Mouse (Mus musculus): ENCODE results near the gene Ggt6. TPM values are rescaled to one million over a fixed set of nuclear protein-coding genes. Genes with fewer than 3 reads are reported as not detected.

Gene Ggt6
- total and polyA plus RNA-seq, 3 experiments: 0.04 TPM; not detected in 2

DNA sequence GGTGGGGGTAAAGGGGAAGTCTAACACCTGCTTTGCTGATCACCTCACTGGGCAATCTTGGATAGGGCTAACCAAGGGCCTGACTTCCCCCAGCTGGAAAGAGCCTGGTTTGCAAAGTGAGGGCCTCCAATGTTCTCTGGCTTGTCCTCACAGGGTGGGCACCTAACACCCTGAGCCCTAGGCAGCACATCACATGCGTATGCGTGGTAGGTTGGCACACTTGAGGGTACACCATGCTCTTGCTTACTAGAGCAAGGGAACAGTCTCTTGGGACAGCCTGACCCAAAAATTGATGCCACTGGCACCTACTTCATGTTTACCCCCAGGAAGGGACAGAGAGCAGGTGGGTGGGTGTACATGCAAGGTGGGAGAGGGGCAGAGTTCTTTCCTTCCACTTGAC, 52.4 kb downstream of the Ggt6 start:
- no peak overlapping the region for H3K27ac ChIP-seq (ENCODE audit: control insufficient read depth, low read depth, low read length)
- peaks cover 0 to 9% of the 10 kb centered on the region in 2 experiments; a peak in 2 of 4 replicates for H3K27me3 ChIP-seq (ENCODE audit: control insufficient read depth in 1 of 2, insufficient read depth in 2 of 2, low read length in 2 of 2)
- H3K9ac ChIP-seq (ENCODE audit: control insufficient read depth, low read depth, low read length, poor library complexity, severe bottlenecking): no peak overlapping the region
- H3K79me2 ChIP-seq (ENCODE audit: control insufficient read depth, insufficient read depth, low read length, poor library complexity): no peaks in the 10 kb centered on the region
- TF ChIP-seq CHD2 (IDR thresholded peaks at IDR 0.05; ENCODE audit: low read length) (no peak), ZC3H11A (IDR thresholded peaks at IDR 0.05; ENCODE audit: low read depth, low read length) (no peak), RAD21 (IDR thresholded peaks at IDR 0.05; ENCODE audit: low read depth, low read length) (no peak), MAX (IDR thresholded peaks at IDR 0.05; ENCODE audit: low read length) (no peak), USF2 (IDR thresholded peaks at IDR 0.05; ENCODE audit: borderline replicate concordance in 1 of 2, insufficient read depth in 1 of 2, low read depth in 1 of 2, low read length in 2 of 2) (no peak), KAT2A (conservative IDR thresholded peaks at IDR 0.05; ENCODE audit: low read depth, low read length) (no peak), E2F4 (IDR thresholded peaks at IDR 0.05; ENCODE audit: borderline replicate concordance, low read depth, low read length) (no peak), TCF12 (IDR thresholded peaks at IDR 0.05; ENCODE audit: low read depth, low read length) (no peak), MYB (IDR thresholded peaks at IDR 0.05; ENCODE audit: low read depth, low read length) (no peak), POLR2AphosphoS2 (IDR thresholded peaks at IDR 0.05; ENCODE audit: low read length) (no peak)
- peak; percentile 47 for DNase-seq (ENCODE audit: low read depth, low spot score)
- peaks cover 0 to 20% of the 10 kb centered on the region in 2 experiments; a peak in 2 of 4 replicates for H3K4me1 ChIP-seq (ENCODE audit: control insufficient read depth in 1 of 2, insufficient read depth in 2 of 2, low read length in 2 of 2)
- H3K36me3 ChIP-seq (ENCODE audit: control insufficient read depth in 1 of 2, insufficient read depth in 2 of 2, low read length in 2 of 2): peaks cover 0 to 8% of the 10 kb centered on the region in 2 experiments; a peak in 2 of 4 replicates
- H3K4me3 ChIP-seq (ENCODE audit: control insufficient read depth in 1 of 2, insufficient read depth in 1 of 2, low read depth in 2 of 2, low read length in 2 of 2): no peak overlapping the region
- H3K9me3 ChIP-seq (replicated peaks; ENCODE audit: insufficient read depth, low read length): no peaks in the 10 kb centered on the region

Other genes with a start within 250 kb of the Ggt6 start
- gene Gm43951, start 228.7 kb upstream of the Ggt6 start, total RNA-seq (2012; rRNA removed): 1.5 and 1.6 TPM in 2 replicates
- 1 to 10 TPM in 1 of 2 experiments, not detected in 1; 2.0 TPM for gene Gm43951, start 228.7 kb upstream of the Ggt6 start, polyA plus RNA-seq (2012; ENCODE audit: insufficient read depth in 1 of 2, insufficient read length in 2 of 2, low read depth in 1 of 2, low replicate concordance in 2 of 2, missing spikeins in 1 of 2)
- gene 4933427D14Rik, start 228.1 kb upstream of the Ggt6 start, total RNA-seq (2012; rRNA removed): 17.5 and 19.6 TPM in 2 replicates
- gene 4933427D14Rik, start 228.1 kb upstream of the Ggt6 start, polyA plus RNA-seq (2012; ENCODE audit: insufficient read depth in 1 of 2, insufficient read length in 2 of 2, low read depth in 1 of 2, low replicate concordance in 2 of 2, missing spikeins in 1 of 2): 10 to 100 TPM in 1 of 2 experiments, not detected in 1; 14.5 TPM
- gene Txndc17, start 228.0 kb upstream of the Ggt6 start, total RNA-seq (2012; rRNA removed): 194 and 210 TPM in 2 replicates
- 100 to 1,000 TPM in 1 of 2 experiments, not detected in 1; 196 TPM for gene Txndc17, start 228.0 kb upstream of the Ggt6 start, polyA plus RNA-seq (2012; ENCODE audit: insufficient read depth in 1 of 2, insufficient read length in 2 of 2, low read depth in 1 of 2, low replicate concordance in 2 of 2, missing spikeins in 1 of 2)
- gene Med31, start 219.9 kb upstream of the Ggt6 start, total RNA-seq (2012; rRNA removed): 18.2 and 21.1 TPM in 2 replicates
- gene Med31, start 219.9 kb upstream of the Ggt6 start, polyA plus RNA-seq (2012; ENCODE audit: insufficient read depth in 1 of 2, insufficient read length in 2 of 2, low read depth in 1 of 2, low replicate concordance in 2 of 2, missing spikeins in 1 of 2): 10 to 100 TPM in 1 of 2 experiments, not detected in 1; 12.1 TPM
- gene Slc13a5, start 168.3 kb upstream of the Ggt6 start, total RNA-seq (2012; rRNA removed): not detected in 2 replicates
- not detected for gene Slc13a5, start 168.3 kb upstream of the Ggt6 start, polyA plus RNA-seq (2012; ENCODE audit: insufficient read depth in 1 of 2, insufficient read length in 2 of 2, low read depth in 1 of 2, low replicate concordance in 2 of 2, missing spikeins in 1 of 2)
- 0.56 and 1.0 TPM in 2 replicates for gene Xaf1, start 133.9 kb upstream of the Ggt6 start, total RNA-seq (2012; rRNA removed)
- gene Xaf1, start 133.9 kb upstream of the Ggt6 start, polyA plus RNA-seq (2012; ENCODE audit: insufficient read depth in 1 of 2, insufficient read length in 2 of 2, low read depth in 1 of 2, low replicate concordance in 2 of 2, missing spikeins in 1 of 2): 1 to 10 TPM in 1 of 2 experiments, not detected in 1; 1.8 TPM
- not detected in 2 replicates for gene Fbxo39, start 121.1 kb upstream of the Ggt6 start, total RNA-seq (2012; rRNA removed)
- gene Fbxo39, start 121.1 kb upstream of the Ggt6 start, polyA plus RNA-seq (2012; ENCODE audit: insufficient read depth in 1 of 2, insufficient read length in 2 of 2, low read depth in 1 of 2, low replicate concordance in 2 of 2, missing spikeins in 1 of 2): not detected
- gene Tekt1, start 73.1 kb upstream of the Ggt6 start, total RNA-seq (2012; rRNA removed): not detected in 2 replicates
- not detected for gene Tekt1, start 73.1 kb upstream of the Ggt6 start, polyA plus RNA-seq (2012; ENCODE audit: insufficient read depth in 1 of 2, insufficient read length in 2 of 2, low read depth in 1 of 2, low replicate concordance in 2 of 2, missing spikeins in 1 of 2)
- gene Smtnl2, start 23.8 kb upstream of the Ggt6 start, total RNA-seq (2012; rRNA removed): 10.9 and 11.1 TPM in 2 replicates
- gene Smtnl2, start 23.8 kb upstream of the Ggt6 start, polyA plus RNA-seq (2012; ENCODE audit: insufficient read depth in 1 of 2, insufficient read length in 2 of 2, low read depth in 1 of 2, low replicate concordance in 2 of 2, missing spikeins in 1 of 2): 10 to 100 TPM in 1 of 2 experiments, not detected in 1; 10.2 TPM
- 328 and 344 TPM in 2 replicates for gene Mybbp1a, start 5.8 kb downstream of the Ggt6 start, total RNA-seq (2012; rRNA removed)
- 1,000 to 10,000 TPM in 1 of 2 experiments, 100 to 1,000 TPM in 1; 602 to 3,394 TPM for gene Mybbp1a, start 5.8 kb downstream of the Ggt6 start, polyA plus RNA-seq (2012; ENCODE audit: insufficient read depth in 1 of 2, insufficient read length in 2 of 2, low read depth in 1 of 2, low replicate concordance in 2 of 2, missing spikeins in 1 of 2)
- gene Spns2, start 54.4 kb downstream of the Ggt6 start, total RNA-seq (2012; rRNA removed): 0.33 and 0.58 TPM in 2 replicates
- 1 to 10 TPM in 1 of 2 experiments, not detected in 1; 3.0 TPM for gene Spns2, start 54.4 kb downstream of the Ggt6 start, polyA plus RNA-seq (2012; ENCODE audit: insufficient read depth in 1 of 2, insufficient read length in 2 of 2, low read depth in 1 of 2, low replicate concordance in 2 of 2, missing spikeins in 1 of 2)
- 5.2 and 10.6 TPM in 2 replicates for gene Spns3, start 115.0 kb downstream of the Ggt6 start, total RNA-seq (2012; rRNA removed)
- gene Spns3, start 115.0 kb downstream of the Ggt6 start, polyA plus RNA-seq (2012; ENCODE audit: insufficient read depth in 1 of 2, insufficient read length in 2 of 2, low read depth in 1 of 2, low replicate concordance in 2 of 2, missing spikeins in 1 of 2): 10 to 100 TPM in 1 of 2 experiments, not detected in 1; 12.7 TPM
- 26.6 and 29.2 TPM in 2 replicates for gene Ube2g1, start 171.8 kb downstream of the Ggt6 start, total RNA-seq (2012; rRNA removed)
- gene Ube2g1, start 171.8 kb downstream of the Ggt6 start, polyA plus RNA-seq (2012; ENCODE audit: insufficient read depth in 1 of 2, insufficient read length in 2 of 2, low read depth in 1 of 2, low replicate concordance in 2 of 2, missing spikeins in 1 of 2): 10 to 100 TPM; 38.0 to 38.1 TPM

Measured in MEL (cell line).